Mouse (Mus musculus): Measurements from ENCODE around the gene Wdr38. TPM values are rescaled to one million over a fixed set of nuclear protein-coding genes. Genes with fewer than 3 reads are reported as not detected.

Gene Wdr38
- total RNA-seq (2023) = 0.21 TPM

DNA sequence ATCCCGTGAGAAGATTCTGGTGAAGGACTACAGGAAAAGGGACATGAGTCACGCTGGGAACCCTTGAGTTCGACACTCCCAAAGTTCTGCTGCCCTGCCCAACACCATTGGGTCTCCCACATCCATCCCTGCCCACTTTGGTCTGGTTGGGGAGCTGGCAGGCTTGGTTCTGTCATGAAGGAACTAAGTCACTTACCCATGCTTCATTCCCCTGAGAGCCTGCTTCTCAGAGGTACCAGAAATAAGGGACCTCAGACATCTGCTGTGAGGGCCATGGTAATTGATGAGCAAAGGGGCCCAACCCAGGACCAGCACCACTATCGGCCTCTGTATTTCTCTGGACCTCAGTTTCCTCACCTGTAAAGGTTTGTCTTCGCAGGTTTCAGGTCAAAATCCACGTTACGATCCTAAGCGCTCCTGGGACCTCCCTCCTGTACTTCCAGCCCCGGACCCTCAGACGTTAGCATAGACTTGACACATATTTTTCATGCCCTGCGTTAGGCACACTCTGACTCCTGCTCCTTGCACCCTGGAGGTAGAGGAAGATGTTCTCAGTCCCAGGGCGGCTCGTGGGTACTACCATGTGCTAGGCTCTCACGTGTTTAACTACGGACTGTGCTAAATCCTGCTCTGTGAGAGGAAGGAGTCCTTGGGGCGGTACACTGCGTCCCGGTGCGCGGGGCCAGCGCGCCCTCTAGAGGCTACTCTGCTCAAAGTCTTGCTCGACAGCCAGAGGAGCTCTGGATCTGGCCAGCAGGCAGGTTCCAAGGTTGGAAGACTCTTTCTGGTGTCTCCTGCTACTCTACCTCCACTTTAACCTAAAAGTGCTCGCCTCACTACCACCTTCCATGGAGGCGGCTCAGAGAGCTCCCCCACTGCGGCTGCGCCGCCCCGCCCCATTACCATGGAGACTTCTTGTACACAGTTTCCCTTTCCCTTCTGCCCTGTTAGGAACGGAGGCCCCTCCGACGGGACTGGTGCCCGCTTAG is at the start of gene Wdr38:
Gene Wdr38 (plus strand): TSS at position 91 of the 989 bp plus-strand sequence.

DNA sequence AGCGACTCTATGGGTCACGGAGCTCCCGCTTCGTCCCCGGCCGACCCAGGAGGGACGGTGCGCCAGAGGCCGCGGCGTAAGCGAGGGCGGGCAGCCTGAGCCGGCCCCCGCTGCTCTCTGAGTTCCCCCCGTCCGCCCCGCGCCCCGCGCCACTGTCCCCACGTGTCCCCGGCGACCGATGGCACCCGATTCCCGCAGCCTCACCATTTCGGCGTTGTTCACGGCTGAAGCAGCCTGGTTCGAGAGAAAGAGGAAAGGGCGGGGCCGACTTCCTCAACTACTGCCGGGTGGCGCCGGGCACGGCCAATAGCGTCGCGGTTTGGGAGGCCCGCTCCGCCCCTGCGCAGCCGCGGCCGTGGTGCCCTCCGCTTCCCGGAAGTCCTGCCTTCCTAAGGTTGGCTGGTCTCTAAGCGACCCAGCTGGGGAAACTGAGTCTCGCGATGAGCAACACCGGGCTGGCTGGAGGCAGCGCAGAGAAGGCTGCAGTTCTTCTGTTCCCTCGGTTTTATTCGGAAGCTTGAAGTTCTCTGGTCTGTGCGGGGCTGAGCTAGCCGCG is 7.7 kb downstream of the Wdr38 start, which contains the start of gene Arpc5l:
Gene Arpc5l (plus strand): TSS at position 469 of the 556 bp plus-strand sequence.

DNA sequence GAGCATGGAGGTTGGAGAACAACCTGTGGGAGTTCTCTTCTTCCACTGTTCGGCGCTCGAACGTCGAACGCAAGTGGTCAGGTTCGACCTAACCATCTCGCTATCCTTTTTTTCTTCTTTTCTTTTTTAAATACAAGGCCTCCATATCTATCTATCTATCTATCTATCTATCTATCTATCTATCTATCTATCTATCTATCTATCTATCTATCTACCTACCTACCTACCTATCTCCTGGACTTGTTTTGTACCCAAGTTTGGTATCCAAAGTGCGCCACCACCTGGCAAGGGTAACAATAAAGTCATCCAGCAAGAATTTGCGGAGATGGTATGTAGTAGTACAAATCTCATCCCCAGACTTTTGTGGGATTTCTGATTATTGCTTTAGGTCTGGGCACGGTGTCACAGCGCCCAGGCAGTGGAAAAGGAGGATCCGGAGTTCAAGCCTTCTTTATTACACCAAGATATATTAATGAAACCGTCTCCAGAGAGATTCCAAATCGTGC is 8.4 kb downstream of the Wdr38 start, which contains the start of gene Rpl35:
Gene Rpl35 (minus strand): TSS at position 51 of the 506 bp plus-strand sequence.

Other genes starting within 250 kb of the Wdr38 start
- 6.4 TPM for gene Nr6a1, start 69.8 kb upstream of the Wdr38 start, total RNA-seq (2023)
- not detected for gene Olfml2a, start 65.5 kb upstream of the Wdr38 start, total RNA-seq (2023)
- gene Arpc5l, start 7.9 kb downstream of the Wdr38 start, total RNA-seq (2023) = 59.4 TPM
- gene Rpl35, start 8.1 kb downstream of the Wdr38 start, total RNA-seq (2023) = 979 TPM
- gene Golga1, start 68.1 kb downstream of the Wdr38 start, total RNA-seq (2023) = 27.7 TPM
- gene Scai, start 193.3 kb downstream of the Wdr38 start, total RNA-seq (2023) = 35.6 TPM
- 65.8 TPM for gene Ppp6c, start 229.0 kb downstream of the Wdr38 start, total RNA-seq (2023)